Mouse (Mus musculus) frontal cortex, adult 2 months (tissue): ENCODE results near the gene Col4a3. TPM values are rescaled to one million over a fixed set of nuclear protein-coding genes. Genes with fewer than 3 reads are reported as not detected.

Experiments used
- DNase-seq, 2 experiments: peaks; one replicate each; pipeline ENCODE4 v3.0.0; 2022; ENCODE audit warnings: low spot score in 1 of 2; ENCODE audit errors: extremely low spot score in 1 of 2
- polyA plus RNA-seq: library from polyadenylated mRNA; depleted of rRNA; stranded (reverse); fragments of >200 nt; gene quantifications from 2 replicates; pipeline ENCODE4 v1.2.3, GENCODE M21; 2012

Gene Col4a3
- polyA plus RNA-seq, 1 experiment, result 0.28 TPM

DNA sequence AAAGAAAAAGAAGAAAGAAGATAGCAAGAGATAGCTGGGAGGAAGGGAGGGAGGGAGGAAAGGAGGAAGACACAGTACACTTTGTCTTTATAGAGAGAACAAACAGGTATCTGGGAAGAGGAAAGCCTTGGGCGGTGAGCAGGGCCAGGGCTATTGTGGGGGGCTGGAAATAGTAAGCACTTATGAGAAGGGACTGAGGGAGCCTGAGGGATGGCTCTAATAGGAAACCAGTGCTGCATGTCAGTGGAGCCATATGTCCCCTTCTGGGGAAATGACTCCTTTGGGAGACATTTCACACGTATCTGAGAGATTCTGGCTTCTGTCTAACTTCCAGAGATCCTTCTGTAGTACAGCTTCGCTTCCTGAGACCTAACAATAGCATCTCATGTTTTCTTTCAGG, 69.7 kb downstream of the Col4a3 start:
- DNase-seq, result no peak

- no peak for DNase-seq
Measured at GRCm38 (mm10) chr1:82662269-82662668, 75.5 kb downstream of the Col4a3 start.

DNA sequence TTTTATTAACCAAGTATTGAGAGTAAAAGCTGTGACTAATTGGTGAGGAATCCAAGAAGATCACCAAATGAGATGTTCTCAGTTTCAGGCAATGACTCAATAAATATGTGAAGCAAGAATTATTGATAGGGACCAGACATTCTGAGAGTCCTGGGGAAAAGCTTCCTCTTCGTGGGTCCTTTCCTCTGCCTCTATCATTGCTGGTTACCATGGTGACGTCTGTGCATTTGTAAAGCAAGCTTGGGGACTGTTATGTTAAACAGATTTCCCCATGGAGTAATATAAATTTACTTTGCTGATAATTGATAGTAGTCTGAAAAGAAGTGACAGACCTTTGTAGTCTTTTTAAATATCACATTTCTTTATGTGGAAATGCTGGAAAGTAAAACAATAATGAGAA, 76.8 kb downstream of the Col4a3 start:
- no peak for DNase-seq

DNA sequence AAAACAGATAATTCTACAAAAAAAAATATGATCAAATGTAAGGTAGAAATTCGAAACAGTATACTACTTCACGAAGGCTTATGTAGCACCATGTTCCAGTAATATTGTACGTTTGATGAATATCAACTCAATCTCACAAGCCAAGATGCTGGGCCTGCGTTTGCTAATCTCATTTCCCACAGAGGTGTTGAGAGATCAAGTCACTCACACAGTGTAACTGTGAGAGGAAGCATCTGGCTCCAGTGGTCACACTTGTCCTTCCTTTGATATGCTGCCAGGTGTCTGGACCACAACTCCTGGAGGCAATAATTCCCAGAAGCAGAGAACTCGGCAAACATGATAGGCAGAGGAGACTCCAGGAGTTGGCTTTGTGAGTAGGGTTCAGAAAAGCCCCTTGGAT, 99.6 kb downstream of the Col4a3 start:
- DNase-seq, result no peak

DNA sequence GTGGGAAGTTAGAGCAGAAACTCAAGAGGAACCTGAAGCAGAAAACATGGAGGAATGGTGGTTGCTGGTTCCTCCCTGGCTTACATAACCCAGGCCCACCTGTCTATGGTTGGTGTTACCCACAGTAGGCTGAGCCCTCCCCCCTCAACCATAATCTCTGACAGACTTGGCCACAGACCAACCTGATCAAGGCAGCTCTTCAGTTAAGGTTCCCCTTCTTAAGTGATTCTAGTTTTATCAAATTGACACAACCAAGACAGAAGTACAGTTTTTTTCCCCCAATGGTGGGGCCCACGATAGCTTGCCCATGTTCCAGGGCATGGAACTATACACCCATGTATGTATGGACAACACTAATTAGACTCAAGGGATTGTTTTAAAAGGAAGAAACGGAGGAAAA, 100.1 kb downstream of the Col4a3 start:
- DNase-seq, result no peak

DNA sequence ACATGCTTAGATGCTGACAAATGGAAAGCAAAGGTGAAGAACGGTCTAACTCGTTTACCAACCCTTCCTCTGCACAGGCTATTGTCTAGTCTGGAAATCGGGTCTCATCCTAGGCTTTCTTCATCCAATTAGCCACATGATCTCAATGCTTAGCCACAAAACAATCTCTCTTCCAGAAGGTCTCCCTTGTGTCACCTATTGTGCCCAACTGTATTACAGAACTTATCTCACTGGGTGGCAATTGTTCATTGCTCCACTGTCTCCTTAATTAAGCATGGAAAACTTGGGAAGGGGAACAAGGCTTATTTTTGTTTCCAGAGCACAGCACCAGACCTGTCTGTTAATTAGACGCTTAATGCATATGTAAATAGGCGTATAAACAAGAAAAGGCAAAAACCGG, 101.2 kb downstream of the Col4a3 start:
- no peak for DNase-seq

DNA sequence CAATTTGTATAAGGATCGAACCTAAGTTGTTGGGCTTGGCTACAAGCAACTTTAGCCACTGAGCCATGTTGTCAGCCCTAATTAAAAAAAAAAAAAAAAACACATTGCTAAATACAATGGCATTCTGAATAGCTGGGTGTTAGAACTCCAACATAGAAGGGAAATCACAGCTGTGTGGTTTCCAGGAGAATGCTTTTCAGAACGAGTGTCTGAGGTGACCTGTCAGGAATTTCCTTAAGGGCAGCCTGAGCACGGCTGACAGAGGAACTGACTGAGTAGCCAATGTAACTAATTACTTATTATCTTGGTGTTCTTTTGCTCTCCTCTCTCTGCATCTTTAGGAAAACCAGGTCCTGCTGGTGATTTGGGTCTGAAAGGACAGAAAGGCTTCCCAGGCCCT, 109.2 kb downstream of the Col4a3 start:
- no peak for DNase-seq

DNA sequence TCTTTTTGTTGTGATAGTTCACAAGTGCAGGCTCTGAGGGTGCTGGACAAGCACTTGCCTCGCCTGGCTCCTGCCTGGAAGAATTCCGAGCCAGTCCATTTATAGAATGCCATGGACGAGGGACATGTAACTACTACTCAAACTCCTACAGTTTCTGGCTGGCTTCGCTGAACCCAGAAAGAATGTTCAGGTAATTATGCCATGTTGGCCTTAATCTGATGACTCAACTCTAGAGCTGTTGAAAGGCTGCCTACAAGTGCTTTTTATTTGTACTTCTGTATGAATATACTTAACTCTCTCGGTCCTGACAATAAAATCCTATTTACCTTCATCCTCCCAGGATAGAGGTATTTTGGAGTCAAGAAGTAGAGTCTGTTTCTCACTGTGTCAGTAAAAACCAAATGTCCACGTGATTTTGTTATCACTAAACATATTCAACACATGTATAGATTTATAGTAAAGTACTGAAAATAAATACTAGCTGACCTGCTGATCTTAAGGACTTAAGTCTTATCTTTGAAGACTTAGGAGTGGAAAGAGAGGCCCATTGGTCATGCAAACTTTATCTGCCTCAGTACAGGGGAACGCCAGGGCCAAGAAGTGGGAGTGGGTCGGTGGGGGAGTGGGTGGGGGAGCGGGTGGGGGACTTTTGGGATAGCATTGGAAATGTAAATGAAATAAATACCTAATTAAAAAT, 131.2 kb downstream of the Col4a3 start:
- peak in 1 of 2 experiments; percentile 27 for DNase-seq

DNA sequence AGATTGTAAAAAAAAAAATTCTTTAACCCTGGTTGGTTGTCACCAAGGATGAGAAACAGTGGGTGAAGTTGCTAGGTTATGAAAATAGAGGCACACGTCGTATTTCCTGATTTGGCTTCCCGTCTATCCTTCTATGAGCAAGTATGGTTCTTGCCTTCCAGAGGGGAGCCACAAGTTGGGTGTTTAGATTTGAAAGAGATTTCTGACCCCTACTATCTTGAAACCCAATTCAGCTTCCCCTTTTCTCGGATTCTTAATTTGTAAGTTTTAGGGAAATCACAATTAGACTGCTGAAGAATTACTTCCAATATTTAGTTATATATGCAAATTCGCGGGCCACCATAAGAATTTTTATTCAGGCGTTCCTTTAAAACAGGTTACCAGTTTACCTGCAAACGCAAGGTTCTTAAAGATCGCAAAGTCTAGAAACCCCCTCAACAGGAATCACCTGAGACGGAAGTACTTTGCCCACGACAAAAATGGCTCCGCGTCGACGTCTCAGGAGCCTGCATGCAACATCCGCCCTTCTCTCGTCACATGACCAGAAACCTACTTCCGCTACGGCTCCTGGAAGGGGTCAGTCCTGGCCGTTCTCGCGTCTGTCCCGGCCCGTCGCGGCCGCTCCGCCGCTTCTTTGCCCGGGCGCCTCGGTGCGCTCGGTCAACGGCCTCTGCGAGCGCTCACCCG, 137.8 kb downstream of the Col4a3 start, which contains the start of gene Mff:
Mff (plus strand) TSS at position 552 of the 687 bp plus-strand sequence.
- DNase-seq, result peak; percentile 89 to 97

DNA sequence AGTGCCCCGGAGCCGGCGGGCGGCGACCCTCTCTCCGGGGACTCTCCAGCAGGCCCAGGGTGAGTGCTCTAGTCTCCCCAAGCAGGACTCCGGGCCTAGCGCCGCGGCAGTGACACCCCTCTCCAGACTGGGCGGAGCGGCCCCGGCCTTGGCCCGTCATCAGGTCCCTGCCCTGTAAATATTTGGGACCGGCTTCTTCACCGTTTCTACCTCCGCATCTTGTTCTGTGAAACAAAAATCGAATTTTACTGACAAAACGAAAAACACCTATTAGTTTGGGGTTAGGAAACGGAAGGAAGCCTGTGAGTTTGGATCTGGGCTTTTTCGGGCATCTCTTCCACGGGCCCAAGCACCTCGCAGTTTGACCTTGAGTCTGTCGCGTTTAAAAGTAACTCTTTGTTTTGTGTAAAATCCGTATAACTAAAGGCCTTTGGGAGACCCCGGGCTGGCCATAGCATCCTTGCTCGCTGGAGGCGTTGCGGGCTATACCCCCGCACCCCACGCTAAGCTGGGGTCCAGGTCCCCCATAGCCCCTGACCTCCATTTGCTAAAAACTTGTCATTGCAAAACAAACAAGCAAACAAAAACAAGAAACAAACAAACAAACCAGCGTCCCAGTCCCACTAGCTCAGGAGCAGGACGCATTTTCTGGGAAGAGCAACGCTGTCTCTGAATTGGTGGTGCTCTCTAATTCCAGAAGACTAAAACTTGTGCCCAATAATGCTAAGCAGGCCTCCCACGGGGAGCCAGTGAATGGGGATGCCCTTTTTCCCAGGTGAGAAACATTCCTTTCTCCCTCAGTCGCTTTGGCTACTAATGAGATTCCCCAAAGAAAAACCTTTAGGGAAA, 138.5 kb downstream of the Col4a3 start:
- no peak for DNase-seq

DNA sequence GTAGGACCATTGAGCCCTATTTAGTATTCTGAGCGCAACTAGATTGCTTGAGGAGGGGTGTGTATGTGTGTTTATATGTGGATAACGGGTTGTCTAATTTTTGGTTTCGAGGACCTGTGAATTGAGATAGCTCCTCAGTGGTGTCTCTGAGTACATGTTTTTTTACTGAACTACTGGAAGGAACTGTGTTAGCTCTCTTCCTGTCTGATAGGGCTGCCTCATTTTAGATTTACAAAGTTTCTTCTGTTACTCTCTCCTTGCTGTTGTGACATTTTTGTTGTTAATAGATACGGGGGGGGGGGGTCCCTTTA, 139.1 kb downstream of the Col4a3 start:
- DNase-seq, result no peak

- no peak for DNase-seq
Measured at GRCm38 (mm10) chr1:82726482-82726881, 139.8 kb downstream of the Col4a3 start.

DNA sequence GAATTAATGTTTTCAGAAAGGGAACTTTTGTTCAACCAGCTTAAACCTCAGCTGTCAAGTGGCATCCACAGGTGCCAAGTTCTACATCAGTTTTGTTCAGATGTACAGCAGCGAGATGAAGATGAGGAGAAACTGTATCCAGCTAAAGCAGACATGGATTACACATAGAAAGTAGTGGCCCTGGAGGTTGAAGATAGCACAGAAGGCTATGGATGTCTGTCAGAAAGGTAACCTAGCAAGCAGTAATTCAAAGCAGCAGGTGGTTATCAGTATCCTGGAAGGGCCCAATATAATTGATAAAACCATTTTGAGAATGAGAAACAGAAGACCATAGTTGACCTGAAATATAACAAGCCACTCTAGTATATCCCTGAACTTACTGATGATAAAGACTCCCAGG, 146.6 kb downstream of the Col4a3 start:
- no peak for DNase-seq

DNA sequence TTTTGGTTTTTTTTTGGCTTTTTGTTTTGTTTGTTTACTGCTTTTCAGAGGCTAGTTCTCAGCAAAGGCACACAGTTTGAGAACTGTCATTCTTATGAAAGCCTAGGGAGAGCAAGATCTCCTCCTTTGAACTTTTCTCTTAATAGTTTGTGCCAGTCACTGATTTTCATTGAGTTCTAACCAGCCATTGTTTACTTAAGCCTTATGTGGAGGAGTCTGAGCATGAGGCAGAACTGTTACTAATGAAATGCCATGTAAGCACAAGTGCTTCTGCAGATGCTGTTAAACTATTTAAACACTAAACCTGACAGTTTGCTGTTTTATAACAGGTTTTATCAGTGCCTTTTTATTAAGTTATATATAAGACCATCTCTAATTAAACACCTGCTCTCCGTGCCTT, 151.3 kb downstream of the Col4a3 start:
- no peak for DNase-seq

DNA sequence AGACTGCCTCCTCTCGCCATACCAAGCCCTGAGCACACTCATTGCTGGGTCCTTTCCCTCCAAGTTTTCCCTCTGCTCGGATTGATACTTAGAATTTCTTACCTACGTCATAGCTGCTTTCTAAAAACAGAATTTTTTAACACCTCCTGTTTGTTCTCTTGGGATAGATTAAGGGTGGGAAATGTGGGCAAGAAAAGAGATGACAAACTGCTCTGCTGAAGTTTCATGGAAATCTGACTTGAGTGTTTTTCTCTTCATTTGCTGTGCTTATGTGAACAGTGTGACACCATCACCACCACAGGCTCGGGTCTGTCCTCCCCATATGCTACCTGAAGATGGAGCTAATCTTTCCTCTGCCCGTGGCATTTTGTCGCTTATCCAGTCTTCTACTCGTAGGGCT, 154.8 kb downstream of the Col4a3 start:
- DNase-seq, result peak in 1 of 2 experiments; percentile 39

- DNase-seq, result no peak
Measured at GRCm38 (mm10) chr1:82743962-82744361, 157.2 kb downstream of the Col4a3 start.

DNA sequence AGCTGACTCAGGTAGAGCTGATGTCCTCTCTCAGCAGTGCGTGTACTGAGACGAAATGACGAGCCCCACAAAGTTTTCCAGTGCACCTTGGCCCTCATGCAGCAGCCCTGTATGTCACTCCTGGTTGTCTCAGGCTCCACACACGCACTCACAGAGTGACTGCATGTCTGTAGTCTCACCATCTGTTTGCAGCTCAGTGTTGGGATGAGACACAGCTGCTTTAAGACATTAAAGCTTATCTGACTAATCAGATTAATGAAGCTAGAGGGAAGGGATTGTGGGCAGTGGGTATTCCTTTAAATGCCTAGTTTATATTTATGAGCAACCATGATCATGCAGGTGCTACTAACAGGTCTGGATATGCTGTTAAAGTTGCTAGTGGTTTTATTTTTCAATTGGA, 159.7 kb downstream of the Col4a3 start:
- no peak for DNase-seq

DNA sequence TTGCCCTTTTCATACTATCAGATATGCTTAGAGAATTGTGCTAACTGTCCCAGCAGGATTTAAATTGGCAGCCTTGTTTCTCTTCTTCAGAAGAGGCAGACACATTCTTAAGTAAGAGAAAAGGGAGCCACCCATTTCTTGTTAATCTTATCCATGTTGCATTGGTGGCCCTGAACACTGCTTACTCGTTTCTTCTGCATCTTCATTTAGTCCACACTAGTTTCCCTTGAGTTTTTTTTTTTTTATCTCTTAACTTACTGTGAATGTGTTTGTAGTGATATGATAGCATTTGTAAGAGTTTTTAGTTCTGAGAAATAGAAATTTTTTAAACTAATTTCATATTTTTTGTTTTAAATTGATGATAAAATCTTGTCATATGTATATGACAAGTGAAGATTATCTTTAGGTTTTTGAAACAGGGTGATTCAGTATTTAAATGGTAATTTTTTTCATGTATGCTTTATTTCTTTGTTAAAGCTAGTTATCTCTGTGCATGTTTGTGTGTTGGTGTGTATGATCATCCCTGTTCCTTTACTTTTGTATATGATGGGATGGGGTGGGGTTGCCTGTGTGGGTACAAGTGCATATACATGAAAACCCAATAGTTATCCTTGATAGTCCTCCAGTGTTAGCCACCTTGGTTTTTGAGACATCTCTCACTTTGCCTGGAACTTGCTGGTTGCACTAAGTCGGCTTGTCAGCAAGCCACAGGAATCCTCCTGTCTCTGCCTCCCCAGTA, 161.2 kb downstream of the Col4a3 start:
- DNase-seq, result no peak

DNA sequence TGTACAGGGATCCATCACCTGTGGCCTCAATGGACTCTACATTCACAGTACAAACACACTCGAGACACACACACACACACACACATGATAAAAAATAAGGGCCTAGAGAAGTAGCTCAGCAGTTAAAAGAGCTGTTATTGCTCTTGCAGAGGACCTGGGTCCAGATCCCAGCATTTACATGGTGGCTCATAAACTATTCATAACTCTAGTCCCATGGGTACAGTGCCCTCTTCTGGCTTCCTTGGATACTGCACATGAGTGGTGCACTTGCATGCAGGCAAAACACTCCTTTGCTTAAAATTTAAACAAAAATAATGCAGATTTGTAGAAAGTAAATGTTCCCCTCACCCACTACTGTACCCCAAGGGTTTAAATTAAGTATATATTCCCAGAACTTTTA, 172.8 kb downstream of the Col4a3 start:
- no peak for DNase-seq

- no peak for DNase-seq
Measured at GRCm38 (mm10) chr1:82761454-82762169, 174.9 kb downstream of the Col4a3 start.
